Mouse (Mus musculus) liver, embryonic 15.5 days (tissue): Measurements from ENCODE around the gene Acap1. TPM values are rescaled to one million over a fixed set of nuclear protein-coding genes. Genes with fewer than 3 reads are reported as not detected.
A peak's percentile ranks its signal among the peaks of the same experiment; 100 is the strongest.

Source experiments
- ATAC-seq: fragments of 200-750 bp; cut with Nextera tagmentation; 2 replicates; pipeline ENCODE4 v1.8.0; 2017; ENCODE audit warnings: moderate number of reproducible peaks, mild to moderate bottlenecking, moderate library complexity; ENCODE audit not compliant: insufficient read depth
- H3K27ac ChIP-seq: fragments of 300-500 bp; sonication (generic); replicated peaks from 2 replicates; pipeline ENCODE4 v1.5.1; 2015; ENCODE audit warnings: mild to moderate bottlenecking, inconsistent platforms
- H3K27me3 ChIP-seq: fragments of 300-500 bp; sonication (generic); 2 replicates; pipeline ENCODE4 v1.6.1; 2015; ENCODE audit warnings: mild to moderate bottlenecking, inconsistent platforms
- H3K36me3 ChIP-seq: fragments of 300-500 bp; sonication (generic); replicated peaks from 2 replicates; pipeline ENCODE4 v1.6.1; 2015; ENCODE audit warnings: moderate library complexity, mild to moderate bottlenecking, inconsistent platforms
- H3K4me1 ChIP-seq: fragments of 300-500 bp; sonication (generic); replicated peaks from 2 replicates; pipeline ENCODE4 v1.6.1; 2015; ENCODE audit warnings: inconsistent platforms
- H3K4me2 ChIP-seq: fragments of 300-500 bp; sonication (generic); 2 replicates; pipeline ENCODE4 v1.6.1; 2015; ENCODE audit warnings: moderate library complexity, mild to moderate bottlenecking, inconsistent platforms
- H3K4me3 ChIP-seq: fragments of 300-500 bp; sonication (generic); replicated peaks from 2 replicates; pipeline ENCODE4 v1.5.1; 2015; ENCODE audit warnings: mild to moderate bottlenecking, inconsistent platforms
- H3K9ac ChIP-seq: fragments of 300-500 bp; sonication (generic); 2 replicates; pipeline ENCODE4 v1.6.1; 2015; ENCODE audit warnings: moderate library complexity, mild to moderate bottlenecking, inconsistent platforms
- H3K9me3 ChIP-seq: fragments of 300-500 bp; sonication (generic); replicated peaks from 2 replicates; pipeline ENCODE4 v1.6.1; 2016; ENCODE audit warnings: inconsistent platforms
- WGBS: fragments of 180-500 bp; shearing (Covaris S2); methylation state at CpG from one replicate; pipeline ENCODE4 v1.1.7; 2015; ENCODE audit warnings: mixed read lengths; ENCODE audit not compliant: insufficient replicate concordance; 5-methylcytosine and 5-hydroxymethylcytosine counted together
- polyA plus RNA-seq: library from polyadenylated mRNA; unstranded; fragments of >200 nt; fragmentation: Nextera tagmentation; extraction: Ambion mirVana; gene quantifications from 2 replicates; pipeline ENCODE4 v1.2.1, GENCODE M21; 2015

Gene Acap1
- polyA plus RNA-seq, 1 experiment from 2014 or later = 5.9 TPM

DNA sequence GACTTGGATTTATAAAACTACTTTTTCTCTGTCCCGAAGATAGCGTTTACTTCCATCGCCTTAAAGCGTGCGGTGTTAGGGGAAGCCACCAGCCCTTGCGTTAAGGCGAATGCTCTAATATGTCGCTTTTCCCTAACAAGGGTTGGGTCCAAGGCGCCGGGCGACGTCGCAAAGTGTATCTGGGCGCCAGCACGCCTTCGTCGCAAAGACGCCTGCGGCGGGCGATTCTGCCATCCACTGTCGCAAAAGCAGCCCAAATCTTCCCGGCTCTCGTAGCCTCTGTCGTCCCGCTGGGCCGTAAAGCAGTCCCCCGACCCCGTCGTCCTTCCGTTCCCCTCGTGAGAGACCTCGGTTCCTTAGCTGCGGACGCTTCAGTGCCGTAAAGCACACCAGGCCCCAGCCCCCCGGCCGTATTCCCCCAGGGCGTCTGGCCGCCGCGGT is 6.1 kb upstream of the Acap1 start:
- WGBS = under 1% methylated on average over 42 of the region's 42 CpGs
- peak; percentile 67 for ATAC-seq

DNA sequence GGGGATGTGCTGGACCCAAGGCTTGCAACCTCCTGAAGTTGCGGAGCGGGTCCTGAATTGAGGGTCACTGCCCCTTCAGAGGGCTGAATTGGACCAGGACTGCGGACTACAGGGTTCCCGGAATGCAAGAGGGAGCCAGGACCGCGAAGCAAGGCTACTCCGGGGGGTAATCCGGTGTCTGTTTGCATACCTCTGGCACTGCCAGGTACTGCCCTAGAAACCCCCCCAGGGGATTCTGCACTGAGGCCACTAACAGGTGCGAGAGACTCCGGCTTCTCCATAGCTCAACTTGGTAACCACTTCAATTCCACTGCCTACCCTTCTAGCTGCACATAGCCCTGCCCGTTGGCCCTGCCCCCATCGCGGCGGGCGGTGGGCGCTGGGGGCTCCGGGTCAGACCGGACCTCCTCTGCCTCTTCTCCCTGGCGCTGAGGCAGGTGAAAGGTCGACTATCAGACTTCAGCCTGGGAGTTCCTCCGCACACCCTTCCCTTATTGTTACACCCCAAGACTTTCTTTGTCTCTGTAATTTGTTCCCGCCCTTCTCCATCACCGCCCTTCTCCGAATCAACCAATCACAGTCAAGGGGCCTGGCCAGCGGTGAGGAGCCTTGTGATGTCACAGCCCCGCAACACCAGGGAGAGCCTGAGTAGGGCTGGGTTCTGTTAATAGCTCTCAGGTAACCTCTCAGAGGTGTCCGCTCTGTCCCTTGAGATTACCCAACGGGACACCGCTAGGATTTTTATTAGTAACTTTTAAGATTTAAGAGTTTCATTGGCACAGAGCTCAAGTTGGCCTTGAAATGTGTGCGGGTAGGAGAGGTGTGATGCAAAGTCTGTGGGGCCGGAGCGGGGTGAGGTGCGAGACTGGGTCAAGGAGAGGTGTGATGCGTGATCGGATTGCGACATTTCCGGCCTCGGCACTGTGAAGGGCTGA is 5.4 kb upstream of the Acap1 start, which contains the start of the genes 2810408A11Rik and Neurl4:
2810408A11Rik (minus strand) TSS at position 517 of the 935 bp plus-strand sequence.
Neurl4 (plus strand) TSS at position 602 of the 935 bp plus-strand sequence.
- Histone ChIP-seq H3K4me1 (peaks cover 46% of the 10 kb centered on the region), H3K9ac (peak within 1 kb of the TSS; percentile 94), H3K4me2 (peak within 1 kb of the TSS; percentile 98), H3K4me3 (peak within 1 kb of the TSS; percentile 90), H3K36me3 (peaks cover 27% of the 10 kb centered on the region), H3K9me3 (no peaks in the 10 kb centered on the region), H3K27ac (peak within 1 kb of the TSS; percentile 98), H3K27me3 (peaks cover 25% of the 10 kb centered on the region)
- ATAC-seq = peak; percentile 90
- WGBS = under 1% methylated on average over 38 of the region's 38 CpGs

More for the DNA sequence above, 6.1 kb upstream of the Acap1 start:
- Histone ChIP-seq H3K9me3 (no peaks in the 10 kb centered on the region), H3K4me1 (peaks cover 45% of the 10 kb centered on the region), H3K4me3 (peak overlapping the region; percentile 90), H3K4me2 (peak overlapping the region; percentile 98), H3K9ac (peak overlapping the region; percentile 94), H3K36me3 (peaks cover 33% of the 10 kb centered on the region), H3K27me3 (peaks cover 25% of the 10 kb centered on the region), H3K27ac (peak overlapping the region; percentile 98)

DNA sequence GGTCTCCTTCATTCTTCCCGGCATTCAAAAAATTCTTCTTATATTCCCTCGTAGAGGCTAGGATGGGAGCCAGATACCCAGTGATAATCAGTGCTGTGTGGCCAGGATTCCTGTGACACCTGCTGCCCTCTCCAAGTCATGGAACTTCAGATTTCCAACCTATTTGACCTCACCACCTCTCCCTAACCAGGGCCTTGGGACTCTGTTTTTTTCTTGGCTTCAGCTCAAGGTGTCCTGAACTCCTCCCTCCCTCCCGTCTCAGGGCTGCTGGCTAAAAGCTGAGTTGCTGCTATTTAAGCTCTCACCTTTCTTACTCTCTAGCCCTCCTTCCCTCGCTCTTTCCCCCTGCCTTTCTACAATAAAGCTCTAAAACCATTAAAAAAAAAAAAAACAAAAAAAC is 4.5 kb upstream of the Acap1 start:
- H3K9ac ChIP-seq = no peak overlapping the region
- H3K27me3 ChIP-seq = peaks cover 25% of the 10 kb centered on the region
- H3K27ac ChIP-seq = no peak overlapping the region
- peak overlapping the region; percentile 98 for H3K4me2 ChIP-seq
- H3K4me1 ChIP-seq = peaks cover 54% of the 10 kb centered on the region
- peaks cover 18% of the 10 kb centered on the region for H3K36me3 ChIP-seq
- no peaks in the 10 kb centered on the region for H3K9me3 ChIP-seq
- WGBS = 47% methylated on average over 4 of the region's 4 CpGs
- no peak overlapping the region for H3K4me3 ChIP-seq
- no peak for ATAC-seq

DNA sequence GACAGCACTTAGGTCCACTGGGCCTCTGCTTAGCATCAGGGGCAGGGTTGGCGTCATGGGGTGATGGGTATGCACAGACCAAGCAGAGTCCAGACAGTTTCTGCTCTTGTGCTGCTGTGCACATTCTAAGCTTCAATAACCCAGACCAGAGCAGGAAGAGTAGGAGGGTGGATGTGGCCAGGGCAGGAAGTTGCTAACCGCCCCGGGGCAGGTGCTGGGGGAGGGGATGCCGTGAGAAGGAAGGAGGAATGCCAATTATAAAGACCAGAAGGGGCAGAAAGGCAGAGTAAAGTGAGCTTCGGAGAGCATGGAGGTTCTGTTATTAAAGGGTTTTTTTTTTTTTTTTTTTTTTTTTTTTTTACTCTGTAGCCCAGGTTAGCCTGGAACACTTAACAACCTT is 668 bp downstream of the Acap1 start:
- Histone ChIP-seq H3K4me1 (peaks cover 36% of the 10 kb centered on the region), H3K4me2 (no peak overlapping the region), H3K27ac (peak overlapping the region; percentile 66), H3K9ac (no peak overlapping the region), H3K9me3 (no peaks in the 10 kb centered on the region), H3K4me3 (0 out of 2 replicates have a peak overlapping the region, but pooled peaks have one; percentile 17), H3K36me3 (no peaks in the 10 kb centered on the region), H3K27me3 (peaks cover 18% of the 10 kb centered on the region)
- ATAC-seq = no peak
- WGBS = 22% methylated on average over 5 of the region's 5 CpGs

DNA sequence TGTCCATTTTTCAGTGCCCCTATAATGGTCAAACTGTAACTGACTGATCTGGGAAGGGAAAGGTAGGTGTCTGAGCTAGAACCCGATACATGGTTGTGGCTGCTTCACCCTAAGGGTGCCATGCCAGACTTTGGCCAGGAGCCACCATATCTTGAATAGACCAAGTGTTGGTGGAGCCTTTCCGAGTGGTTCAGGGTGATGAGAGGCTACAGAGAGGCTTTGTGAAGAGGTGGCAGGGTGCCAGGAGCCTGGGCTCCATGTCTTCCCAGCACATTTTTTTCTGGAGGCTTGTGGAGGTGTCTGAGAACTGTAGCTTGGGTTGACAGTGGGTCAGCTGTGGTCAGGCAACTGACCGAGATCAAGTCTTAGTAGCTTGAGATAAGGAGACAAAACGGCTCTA is 3.9 kb downstream of the Acap1 start:
- H3K4me3 ChIP-seq = no peak overlapping the region
- no peaks in the 10 kb centered on the region for H3K36me3 ChIP-seq
- no peak overlapping the region for H3K4me2 ChIP-seq
- 36% methylated on average over 4 of the region's 4 CpGs for WGBS
- H3K9ac ChIP-seq = no peak overlapping the region
- no peak for ATAC-seq
- no peaks in the 10 kb centered on the region for H3K27me3 ChIP-seq
- peaks cover 47% of the 10 kb centered on the region for H3K4me1 ChIP-seq
- no peaks in the 10 kb centered on the region for H3K9me3 ChIP-seq
- no peak overlapping the region for H3K27ac ChIP-seq

DNA sequence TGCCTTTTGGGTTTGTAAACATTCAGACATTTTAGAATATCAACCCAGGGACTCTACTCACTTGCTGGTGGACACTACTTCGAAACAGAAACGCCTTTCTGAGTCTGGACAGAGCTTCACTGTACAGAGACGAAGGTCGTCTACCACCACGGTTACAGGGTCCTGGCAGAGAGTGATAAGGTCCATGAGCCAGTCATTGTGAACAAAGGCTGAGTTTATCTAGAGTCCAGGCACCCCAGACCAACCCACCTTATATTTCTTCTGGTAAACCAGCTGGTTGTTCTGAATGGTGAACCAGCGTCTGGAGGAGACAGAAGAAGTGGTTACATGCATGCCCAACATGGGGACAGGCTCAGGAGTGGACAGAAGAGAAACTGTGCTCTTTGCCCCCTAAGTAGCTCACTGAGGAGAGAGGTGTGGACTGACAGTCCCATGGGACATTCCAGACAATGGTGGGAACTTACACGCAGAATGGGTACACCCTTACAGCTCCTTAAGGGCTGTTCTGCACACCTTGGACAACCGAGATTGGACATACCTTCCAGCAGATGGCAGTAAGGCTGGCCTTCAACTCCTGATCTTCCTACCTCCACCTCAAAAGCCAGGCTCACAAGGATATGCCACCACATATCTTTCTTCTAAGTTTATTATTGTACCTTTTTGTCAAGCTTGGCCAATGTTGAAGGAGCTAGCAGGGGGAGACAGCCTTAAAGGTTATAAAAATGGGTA is 8.3 kb downstream of the Acap1 start:
- Histone ChIP-seq H3K27ac (peak overlapping the region; percentile 69), H3K9me3 (no peaks in the 10 kb centered on the region), H3K9ac (peak overlapping the region; percentile 2), H3K4me3 (no peak overlapping the region), H3K27me3 (no peaks in the 10 kb centered on the region), H3K4me2 (peak overlapping the region; percentile 48), H3K4me1 (peaks cover 66% of the 10 kb centered on the region), H3K36me3 (0 out of 2 replicates have a peak, but pooled peaks cover 7% of the 10 kb centered on the region)
- 18% methylated on average over 8 of the region's 8 CpGs for WGBS
- peak; percentile 84 for ATAC-seq

DNA sequence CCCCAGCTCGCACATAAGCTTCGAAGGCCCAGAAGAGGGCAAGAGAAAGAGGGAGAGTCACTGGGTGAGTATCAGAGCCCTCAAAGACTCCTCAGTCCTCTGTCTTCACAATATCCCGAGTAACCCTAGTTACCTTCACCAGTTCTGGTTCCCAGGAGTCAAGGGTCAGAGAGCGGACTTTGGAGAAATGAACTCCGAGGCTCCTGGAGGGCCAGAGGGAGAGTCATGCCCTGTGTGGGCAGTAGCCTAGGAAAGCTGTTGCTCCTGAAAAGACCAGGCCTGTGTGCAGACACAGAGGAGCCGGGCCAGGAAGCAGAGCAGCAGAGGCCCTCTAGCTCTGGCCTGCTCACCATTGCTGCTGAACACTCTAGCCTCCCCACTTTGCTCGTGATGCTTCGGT is 10.7 kb downstream of the Acap1 start:
- H3K4me1 ChIP-seq = peaks cover 81% of the 10 kb centered on the region
- H3K9ac ChIP-seq = no peak overlapping the region
- H3K27ac ChIP-seq = 0 out of 2 replicates have a peak overlapping the region, but pooled peaks have one; percentile 41

DNA sequence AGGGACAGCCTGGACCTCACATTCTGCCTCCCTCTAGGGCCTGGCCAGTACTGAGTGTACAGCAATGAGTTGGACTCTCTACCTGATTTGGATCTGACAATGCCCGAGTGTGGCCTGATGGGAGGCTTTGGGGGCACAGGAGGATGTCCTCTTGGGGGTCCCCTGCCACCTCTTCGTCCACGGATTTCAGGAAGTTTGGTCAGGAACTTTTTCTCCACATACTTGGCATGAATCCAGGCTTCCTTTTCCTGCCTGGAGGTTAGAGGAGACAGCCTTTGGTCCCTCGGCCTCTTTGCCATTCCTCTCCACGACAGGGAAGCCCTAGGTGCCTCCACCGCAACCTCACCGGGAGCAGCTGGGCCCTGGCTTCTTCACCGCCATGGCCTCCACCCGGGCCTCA is 11.1 kb downstream of the Acap1 start:
- Histone ChIP-seq H3K9ac (no peak overlapping the region), H3K27ac (no peak overlapping the region), H3K27me3 (no peaks in the 10 kb centered on the region), H3K4me3 (no peak overlapping the region), H3K4me1 (peaks cover 83% of the 10 kb centered on the region), H3K36me3 (0 out of 2 replicates have a peak, but pooled peaks cover 7% of the 10 kb centered on the region), H3K9me3 (no peaks in the 10 kb centered on the region), H3K4me2 (no peak overlapping the region)
- ATAC-seq = no peak
- 71% methylated on average over 9 of the region's 9 CpGs for whole genome bisulfite sequencing

More for the DNA sequence above, 10.7 kb downstream of the Acap1 start:
- Histone ChIP-seq H3K27me3 (no peaks in the 10 kb centered on the region), H3K36me3 (0 out of 2 replicates have a peak, but pooled peaks cover 7% of the 10 kb centered on the region), H3K4me2 (no peak overlapping the region), H3K9me3 (no peaks in the 10 kb centered on the region), H3K4me3 (no peak overlapping the region)
- no peak for ATAC-seq
- WGBS = 77% methylated on average over 8 of the region's 8 CpGs

DNA sequence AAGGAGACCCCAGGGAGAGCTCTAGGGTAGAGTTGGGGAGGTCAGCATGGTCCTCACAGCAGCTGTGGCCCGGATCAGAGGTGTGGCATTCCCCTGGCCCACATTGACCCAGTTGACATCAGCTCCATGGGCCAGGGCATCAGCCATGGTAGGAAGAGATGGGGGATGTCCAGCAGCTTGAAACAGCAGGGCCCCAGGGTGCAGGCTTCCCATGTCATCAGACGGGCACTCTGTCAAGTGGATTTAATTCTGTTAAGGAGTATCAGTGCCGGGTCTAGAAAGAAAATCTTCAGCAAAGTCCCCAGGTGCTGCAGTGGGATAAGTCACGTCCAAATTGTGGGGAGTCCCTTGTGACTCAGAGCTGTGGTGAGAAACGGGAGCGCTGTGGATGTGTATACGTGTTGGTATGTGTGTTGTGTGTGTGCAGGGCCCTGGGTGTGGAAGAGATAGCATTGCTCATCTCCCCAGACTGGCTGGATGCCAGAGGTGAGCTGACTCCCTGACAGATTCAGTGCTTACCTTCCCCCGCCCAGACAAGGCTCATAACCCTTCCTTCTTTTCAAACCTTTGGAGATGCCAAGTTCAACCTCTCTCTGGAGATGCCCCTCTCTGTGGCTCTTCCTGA is 11.7 kb downstream of the Acap1 start:
- no peak overlapping the region for H3K9ac ChIP-seq
- no peaks in the 10 kb centered on the region for H3K27me3 ChIP-seq
- peaks cover 88% of the 10 kb centered on the region for H3K4me1 ChIP-seq
- no peaks in the 10 kb centered on the region for H3K9me3 ChIP-seq
- 69% methylated on average over 8 of the region's 8 CpGs for WGBS
- H3K36me3 ChIP-seq = 0 out of 2 replicates have a peak, but pooled peaks cover 7% of the 10 kb centered on the region
- no peak for ATAC-seq
- no peak overlapping the region for H3K4me3 ChIP-seq
- H3K27ac ChIP-seq = no peak overlapping the region
- H3K4me2 ChIP-seq = no peak overlapping the region

DNA sequence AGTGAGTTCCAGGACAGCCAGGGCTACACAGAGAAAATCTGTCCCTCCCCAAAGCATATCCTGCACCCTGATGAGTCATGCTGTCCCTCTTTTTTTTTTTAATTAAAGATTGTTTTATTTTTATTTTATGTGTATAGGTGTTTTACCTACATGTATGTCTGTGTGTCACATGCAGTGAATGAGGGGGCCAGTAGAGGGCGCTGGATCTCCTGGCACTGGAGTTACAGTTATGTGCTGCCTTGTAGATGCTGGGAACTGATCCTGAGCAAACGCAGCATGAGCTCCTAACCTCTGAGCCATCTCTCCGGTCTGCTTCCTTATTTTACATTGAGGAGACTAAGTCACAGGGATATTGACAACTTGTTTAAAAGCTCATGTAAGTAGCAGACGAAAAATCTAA is 12.3 kb downstream of the Acap1 start:
- 0 out of 2 replicates have a peak, but pooled peaks cover 7% of the 10 kb centered on the region for H3K36me3 ChIP-seq
- no peaks in the 10 kb centered on the region for H3K9me3 ChIP-seq
- no peak overlapping the region for H3K27ac ChIP-seq
- 67% methylated on average over 4 of the region's 4 CpGs for WGBS
- no peaks in the 10 kb centered on the region for H3K27me3 ChIP-seq
- no peak overlapping the region for H3K4me3 ChIP-seq
- H3K4me2 ChIP-seq = no peak overlapping the region
- H3K4me1 ChIP-seq = peaks cover 92% of the 10 kb centered on the region
- no peak overlapping the region for H3K9ac ChIP-seq
- ATAC-seq = no peak
